Mouse (Mus musculus): ENCODE results near the gene Tprn.
A peak's percentile ranks its signal among the peaks of the same experiment; 100 is the strongest.

The Tprn gene

DNA sequence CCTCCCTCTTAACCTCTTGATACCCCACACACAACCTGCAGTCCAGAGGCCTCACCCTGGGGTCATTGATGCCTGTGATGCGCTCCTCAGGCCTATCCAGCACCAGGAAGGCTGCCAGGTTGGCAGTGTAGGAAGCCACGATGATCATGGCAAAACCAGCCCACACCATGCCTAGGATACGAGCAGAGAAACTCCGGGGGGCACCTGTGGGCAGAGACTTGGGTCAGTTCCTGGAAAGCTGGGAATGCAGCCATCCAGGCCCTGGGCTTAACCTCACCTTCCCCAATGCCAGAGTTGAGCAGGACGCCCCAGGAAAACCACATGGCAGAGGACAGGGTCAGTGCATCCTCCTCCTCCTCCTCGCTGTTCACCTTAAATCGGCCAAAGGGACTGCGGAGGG lies 34.7 kb downstream of the Tprn start:
- DNase-seq, result no peak

DNA sequence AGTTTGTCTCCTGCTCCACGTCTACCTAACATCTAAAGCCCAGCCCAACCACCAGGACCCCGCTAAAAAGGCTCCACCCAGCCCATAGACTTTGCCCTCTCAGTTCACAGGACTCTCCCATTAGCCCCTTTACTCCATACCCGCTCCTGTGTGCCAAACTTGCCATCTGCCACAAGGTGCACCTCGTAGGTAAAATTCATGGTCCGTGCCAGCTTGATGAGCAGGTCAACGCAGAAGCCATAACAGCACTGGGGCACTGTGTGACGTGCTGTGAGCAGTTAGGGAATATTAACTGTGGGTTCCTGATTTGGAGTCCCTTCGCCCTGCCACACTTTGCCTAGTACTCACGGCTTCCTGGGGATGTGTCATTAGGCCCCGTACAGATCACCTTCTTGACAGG lies 35.6 kb downstream of the Tprn start:
- DNase-seq, result no peak

DNA sequence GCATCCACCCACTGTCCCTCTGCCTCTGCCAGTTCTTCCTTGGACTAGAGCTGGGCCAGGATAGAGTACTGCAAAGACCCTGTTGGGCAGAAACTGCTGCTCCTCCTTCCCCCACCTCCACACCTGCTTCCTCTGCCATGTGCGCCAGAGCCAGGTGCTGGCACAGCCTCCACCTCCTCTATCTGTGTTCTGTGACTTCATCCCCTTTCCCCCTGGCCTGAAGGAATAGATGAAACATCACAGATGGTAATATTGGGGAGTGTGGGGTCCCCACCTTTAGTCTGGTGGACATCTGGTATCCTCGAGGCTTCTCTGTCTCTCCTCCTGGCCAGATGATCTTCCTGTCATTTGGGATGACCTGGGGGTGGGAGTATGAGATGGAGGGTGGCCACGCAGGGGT lies 41.0 kb downstream of the Tprn start:
- no peak for DNase-seq

DNA sequence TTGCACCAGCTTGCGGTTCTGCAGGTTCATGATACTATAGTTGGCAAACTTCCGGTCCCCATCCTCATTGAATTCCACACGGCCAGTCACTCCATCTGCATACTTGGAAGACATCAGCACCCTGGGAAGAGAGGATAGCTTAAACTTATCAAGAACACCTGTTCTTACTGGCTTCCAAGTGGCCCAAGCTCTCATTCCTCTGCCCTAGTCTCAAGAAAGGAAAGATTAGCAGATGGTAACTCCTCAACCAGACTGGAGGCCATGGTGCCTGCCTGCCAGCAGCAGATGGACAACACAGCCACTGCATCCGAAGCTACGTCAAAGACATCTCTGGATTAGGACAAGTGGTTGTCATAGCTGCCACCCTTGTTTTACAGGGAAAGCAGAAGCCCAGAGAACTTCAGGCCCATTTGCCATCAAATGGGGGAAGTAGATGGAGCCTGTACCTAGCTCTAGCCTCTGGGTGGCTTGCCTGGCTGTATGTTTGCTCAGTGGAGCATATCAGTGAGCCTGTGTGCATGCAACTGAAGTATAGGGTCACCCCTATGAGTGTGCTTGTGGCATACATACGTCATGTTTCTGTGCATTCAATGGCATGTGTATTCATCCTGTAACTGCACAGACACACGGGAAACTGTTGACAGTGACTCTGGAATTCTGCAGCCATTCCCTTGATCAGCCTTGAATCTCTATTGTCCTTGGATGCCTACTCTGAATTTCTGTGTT lies 41.7 kb downstream of the Tprn start:
- DNase-seq, result no peak

GRCm38 (mm10) chr2:25304657-25305541 lies 42.5 kb downstream of the Tprn start:
- DNase-seq, result no peak

- no peak for DNase-seq
Observed at GRCm38 (mm10) chr2:25305587-25306359, 43.4 kb downstream of the Tprn start.

- no peak for DNase-seq
Observed at GRCm38 (mm10) chr2:25310180-25310579, 47.8 kb downstream of the Tprn start.

GRCm38 (mm10) chr2:25310969-25311368 lies 48.6 kb downstream of the Tprn start:
- DNase-seq, result no peak

DNA sequence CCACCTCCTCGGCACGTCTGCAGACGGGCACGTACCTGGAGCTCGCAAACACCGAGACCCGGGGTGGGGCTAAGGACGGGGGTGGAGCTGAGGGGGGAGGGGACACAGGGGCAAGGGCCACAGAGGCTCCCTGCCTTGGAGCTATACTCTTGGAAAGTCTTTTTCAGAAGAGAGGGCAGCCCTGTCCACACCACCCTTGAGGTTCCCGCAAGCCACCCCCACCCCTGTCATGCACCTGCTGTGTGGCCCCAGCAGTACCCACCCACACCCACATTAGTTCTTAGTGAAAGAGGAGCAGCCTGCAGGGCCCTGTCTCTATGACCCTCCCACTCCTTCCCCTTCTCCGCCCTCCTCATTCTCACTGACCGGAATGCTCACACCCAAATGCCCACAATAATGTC lies 49.1 kb downstream of the Tprn start:
- DNase-seq, result no peak

DNA sequence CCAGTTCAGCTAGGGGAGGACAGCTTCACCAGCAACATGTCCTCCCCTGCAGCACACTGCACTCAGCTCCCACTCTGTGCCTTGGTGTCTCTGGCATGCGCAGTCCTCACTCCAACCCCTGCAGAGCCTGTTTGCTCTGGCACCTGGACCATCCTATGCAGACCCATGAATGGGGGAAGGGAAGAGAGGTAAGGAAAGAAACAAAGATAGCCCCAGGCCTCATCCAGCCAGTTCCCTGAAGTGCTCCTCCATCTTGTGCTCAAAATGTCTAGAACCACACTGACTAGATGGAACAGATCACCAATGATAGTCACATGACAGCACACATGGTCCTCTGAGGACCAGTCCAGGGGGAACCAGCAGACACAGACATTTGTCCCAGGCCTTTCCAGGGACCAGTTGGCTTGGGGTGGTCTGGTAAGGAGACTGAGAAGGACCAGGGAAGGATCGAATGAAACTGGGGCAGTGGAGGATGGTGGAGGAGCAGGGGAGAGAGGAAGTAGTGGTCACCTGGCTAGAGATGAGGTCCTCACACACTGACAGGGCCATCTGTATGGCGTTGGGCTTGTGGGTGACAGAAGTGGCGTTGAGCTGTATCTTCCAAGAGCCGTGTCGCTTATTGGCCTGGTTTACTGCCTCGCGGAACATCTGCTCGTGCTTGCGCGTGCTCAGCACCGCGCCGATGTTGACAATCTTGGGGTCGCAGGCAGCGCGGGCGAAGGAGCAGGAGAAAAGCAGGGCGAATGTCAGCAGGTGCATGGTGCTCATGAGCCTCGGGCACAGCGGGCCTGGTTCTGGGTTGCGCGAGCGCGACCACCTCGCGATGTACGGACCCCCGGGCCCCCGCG lies 55.9 kb downstream of the Tprn start:
- no peak for DNase-seq

GRCm38 (mm10) chr2:25318971-25319773 lies 56.8 kb downstream of the Tprn start, which contains the start of gene Grin1:
Grin1 (minus strand) TSS chr2:25319187.
- DNase-seq, result peak in 1 of 2 experiments; percentile 48
